Mouse (Mus musculus) heart, adult 10 weeks (tissue): ENCODE results near the gene Tmem185b. TPM values are rescaled to one million over a fixed set of nuclear protein-coding genes. Genes with fewer than 3 reads are reported as not detected.

Experiments used
- polyA plus RNA-seq: library from polyadenylated mRNA; stranded (reverse); fragments of 350-450 nt; fragmentation: Illumina TruSeq; extraction: RNeasy Lipid Tissue Mini Kit (QIAGEN cat#74804); gene quantifications from one replicate; pipeline ENCODE4 v1.2.3, GENCODE M21; 2014; ENCODE audit warnings: low read depth, low replicate concordance

Gene Tmem185b
- polyA plus RNA-seq, result 9.8 TPM

DNA sequence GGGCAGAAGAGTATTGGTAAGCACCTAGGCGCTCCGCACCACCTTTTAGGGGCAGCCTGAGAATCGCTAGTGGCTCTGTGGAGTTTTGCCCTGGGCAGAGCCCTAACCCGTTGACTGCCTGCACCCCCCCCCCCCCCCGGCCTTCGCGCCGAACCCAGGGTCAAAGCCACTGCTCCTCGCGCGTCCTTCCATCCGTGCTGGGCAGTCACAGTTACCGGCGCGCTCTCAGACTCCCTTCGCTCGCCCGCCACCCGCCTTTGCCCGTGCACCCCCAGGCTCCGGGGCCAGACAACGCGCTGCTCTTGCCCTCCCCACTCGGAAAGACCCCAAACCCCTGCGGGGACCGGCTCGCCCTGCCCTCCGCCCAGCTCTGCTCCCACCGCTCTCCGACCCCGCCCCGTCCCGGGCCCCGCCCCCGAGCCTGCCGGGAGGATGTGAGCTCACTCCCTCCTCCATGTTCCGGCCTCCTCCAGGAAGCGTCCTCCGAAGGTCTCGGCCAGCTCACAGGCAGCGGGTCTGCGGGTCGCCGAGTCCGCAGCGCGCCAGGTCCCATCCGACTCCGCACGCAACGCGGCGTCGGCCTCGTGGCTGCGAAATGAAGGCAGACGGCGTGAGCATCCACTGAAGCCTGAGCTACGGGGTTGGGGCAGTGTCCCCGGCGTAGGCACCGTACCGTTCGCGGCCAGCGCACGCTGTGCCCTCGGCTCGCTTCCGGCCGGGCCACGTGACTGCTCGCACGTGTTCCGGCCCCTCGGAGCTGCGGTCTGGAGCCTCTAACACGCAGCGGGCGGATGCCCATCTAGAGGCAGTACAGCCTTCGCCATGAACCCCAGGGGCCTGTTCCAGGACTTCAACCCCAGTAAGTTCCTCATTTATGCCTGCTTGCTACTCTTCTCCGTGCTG, at the start of gene Tmem185b:
TSS of gene Tmem185b (plus strand) at position 472 of the 903 bp plus-strand sequence.

DNA sequence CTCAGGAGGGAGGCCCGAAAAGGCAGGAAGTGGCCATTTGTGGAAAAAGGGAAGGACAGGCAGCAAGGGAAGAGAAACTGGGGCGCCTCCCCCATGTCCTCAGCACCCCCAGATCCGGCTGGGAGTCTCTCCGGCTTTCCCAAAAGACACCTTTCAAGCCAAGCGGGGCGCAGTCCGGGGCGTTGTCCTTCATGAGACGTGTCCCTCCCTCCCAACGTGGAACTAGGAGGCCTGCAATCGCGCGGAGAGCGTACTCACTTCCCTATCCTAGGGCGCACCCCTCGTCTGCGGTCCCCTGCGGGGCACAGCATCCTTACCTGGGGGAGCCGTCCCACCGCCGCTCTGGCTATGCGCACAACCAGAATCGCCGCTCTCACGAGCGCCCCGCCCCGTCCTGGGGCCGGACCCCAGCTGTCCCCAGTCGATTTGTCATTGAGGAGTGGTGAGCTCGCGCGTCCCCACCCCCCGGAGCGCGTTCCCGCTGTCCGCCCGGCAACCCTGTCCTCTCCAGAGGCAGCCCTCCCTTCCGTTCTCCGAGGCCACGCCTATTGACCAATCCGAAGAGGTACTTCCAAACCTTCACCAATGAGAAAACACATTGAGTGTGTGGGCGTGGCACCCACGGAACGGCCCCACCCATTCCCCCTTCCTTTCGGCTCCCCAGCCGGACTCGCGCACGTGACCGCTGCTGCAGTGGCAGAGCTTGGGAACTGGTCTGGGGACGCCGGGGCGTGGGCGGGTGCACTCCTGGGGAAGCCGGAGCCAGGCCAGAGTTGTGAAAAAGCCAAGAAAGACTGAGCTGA, 21.5 kb upstream of the Tmem185b start, which contains the start of gene Ralb:
TSS of gene Ralb (minus strand) at position 535 of the 803 bp plus-strand sequence.

Other genes starting within 250 kb of the Tmem185b start
- gene Inhbb, start 103.9 kb upstream of the Tmem185b start, polyA plus RNA-seq, result 1.9 TPM
- 23.1 TPM for gene Ralb, start 21.4 kb upstream of the Tmem185b start, polyA plus RNA-seq
- 3.9 TPM for gene Epb41l5, start 122.8 kb downstream of the Tmem185b start, polyA plus RNA-seq